Mouse (Mus musculus) embryonic facial prominence, embryonic 12.5 days (tissue): Measurements from ENCODE around the gene Cygb. TPM values are rescaled to one million over a fixed set of nuclear protein-coding genes. Genes with fewer than 3 reads are reported as not detected.

ENCODE experiments used
- ATAC-seq: fragments of 200-750 bp; cut with Nextera tagmentation; 2 replicates; pipeline ENCODE4 v1.8.0; 2017; ENCODE audit not compliant: insufficient number of reproducible peaks, insufficient read depth, low FRiP score, low TSS enrichment
- H3K27ac ChIP-seq: fragments of 300-500 bp; sonication (generic); 2 replicates; pipeline ENCODE4 v1.5.1; 2016; ENCODE audit warnings: mild to moderate bottlenecking
- H3K27me3 ChIP-seq: fragments of 300-500 bp; sonication (generic); 2 replicates; pipeline ENCODE4 v1.6.1; 2016; ENCODE audit warnings: mild to moderate bottlenecking, moderate library complexity
- H3K36me3 ChIP-seq: fragments of 300-500 bp; sonication (generic); 2 replicates; pipeline ENCODE4 v1.6.1; 2016; ENCODE audit warnings: mild to moderate bottlenecking
- H3K4me1 ChIP-seq: fragments of 300-500 bp; sonication (generic); 2 replicates; pipeline ENCODE4 v1.6.1; 2016
- H3K4me2 ChIP-seq: fragments of 300-500 bp; sonication (generic); replicated peaks from 2 replicates; pipeline ENCODE4 v1.6.1; 2016; ENCODE audit warnings: mild to moderate bottlenecking, moderate library complexity
- H3K4me3 ChIP-seq: fragments of 300-500 bp; sonication (generic); 2 replicates; pipeline ENCODE4 v1.5.1; 2016; ENCODE audit warnings: mild to moderate bottlenecking
- H3K9ac ChIP-seq: fragments of 300-500 bp; sonication (generic); 2 replicates; pipeline ENCODE4 v1.6.1; 2016; ENCODE audit warnings: mild to moderate bottlenecking, moderate library complexity
- H3K9me3 ChIP-seq: fragments of 300-500 bp; sonication (generic); 2 replicates; pipeline ENCODE4 v1.6.1; 2016; ENCODE audit warnings: mild to moderate bottlenecking, moderate library complexity
- WGBS: fragments of 180-500 bp; shearing (Covaris S2); methylation state at CpG from one replicate; pipeline ENCODE4 v1.1.7; 2016; 5-methylcytosine and 5-hydroxymethylcytosine counted together
- polyA plus RNA-seq: library from polyadenylated mRNA; unstranded; fragments of >200 nt; fragmentation: Nextera tagmentation; extraction: Ambion mirVana; gene quantifications from 2 replicates; pipeline ENCODE4 v1.2.1, GENCODE M21; 2016

Gene Cygb
- polyA plus RNA-seq = 6.4 and 7.1 TPM in 2 replicates

DNA sequence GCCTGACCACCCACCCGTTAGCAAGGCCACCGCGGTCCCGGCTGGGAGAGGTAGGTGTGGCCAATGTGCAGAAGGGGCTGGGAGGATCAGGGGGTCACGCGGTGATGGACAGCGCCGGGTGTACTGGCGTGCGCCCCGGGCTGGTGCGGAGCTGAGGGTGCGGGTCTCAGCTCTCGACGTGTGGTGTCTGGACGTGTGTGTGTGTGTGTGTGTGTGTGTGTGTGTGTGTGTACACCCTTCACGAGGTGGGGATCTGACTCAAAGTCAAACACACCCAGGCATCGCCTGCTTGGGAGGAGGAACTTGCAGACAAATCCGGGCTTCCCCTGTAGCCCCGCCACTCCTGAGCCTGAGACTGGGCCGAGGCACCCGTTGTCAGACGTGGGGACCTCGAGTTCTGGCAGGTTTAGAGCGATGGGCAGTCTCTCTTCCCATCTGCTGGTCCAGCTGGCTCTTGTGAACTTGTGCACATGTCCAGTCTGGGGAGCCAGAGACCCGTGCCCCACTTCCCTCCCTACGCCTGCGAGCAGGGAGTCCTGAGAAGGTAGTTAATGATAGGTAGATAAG is at the start of gene Cygb:
TSS of gene Cygb (minus strand) at position 59 of the 567 bp plus-strand sequence.
- Histone ChIP-seq H3K4me3 (peak within 1 kb of the TSS; percentile 48), H3K27ac (no peak within 1 kb of the TSS), H3K4me1 (peaks cover 43% of the 10 kb centered on the region), H3K36me3 (no peaks in the 10 kb centered on the region), H3K9ac (peak within 1 kb of the TSS; percentile 63), H3K4me2 (peak within 1 kb of the TSS; percentile 94), H3K9me3 (no peaks in the 10 kb centered on the region), H3K27me3 (peaks cover 31% of the 10 kb centered on the region)
- 6% methylated on average over 27 of the region's 28 CpGs for WGBS
- no peak for ATAC-seq

- 49% methylated on average over 5 of the region's 5 CpGs for WGBS
- no peaks in the 10 kb centered on the region for H3K9me3 ChIP-seq
These were observed 47.3 kb upstream of the Cygb start for GRCm38 (mm10) chr11:116701377-116701841.

GRCm38 (mm10) chr11:116697521-116697920 is 43.4 kb upstream of the Cygb start:
- Histone ChIP-seq H3K4me2 (no peak overlapping the region), H3K9ac (no peak overlapping the region), H3K36me3 (no peaks in the 10 kb centered on the region), H3K27me3 (peaks cover 40% of the 10 kb centered on the region), H3K9me3 (no peaks in the 10 kb centered on the region), H3K4me3 (no peak overlapping the region), H3K4me1 (peaks cover 14% of the 10 kb centered on the region), H3K27ac (no peak overlapping the region)
- 64% methylated on average over 9 of the region's 9 CpGs for WGBS
- no peak for ATAC-seq

More at GRCm38 (mm10) chr11:116701377-116701841, 47.3 kb upstream of the Cygb start:
- H3K27ac ChIP-seq = no peak overlapping the region
- no peak overlapping the region for H3K4me3 ChIP-seq
- no peak overlapping the region for H3K4me2 ChIP-seq
- no peaks in the 10 kb centered on the region for H3K4me1 ChIP-seq
- no peak for ATAC-seq
- H3K36me3 ChIP-seq = no peaks in the 10 kb centered on the region
- H3K9ac ChIP-seq = no peak overlapping the region
- H3K27me3 ChIP-seq = peaks cover 4% of the 10 kb centered on the region; the same call in 1 of the 2 replicates

DNA sequence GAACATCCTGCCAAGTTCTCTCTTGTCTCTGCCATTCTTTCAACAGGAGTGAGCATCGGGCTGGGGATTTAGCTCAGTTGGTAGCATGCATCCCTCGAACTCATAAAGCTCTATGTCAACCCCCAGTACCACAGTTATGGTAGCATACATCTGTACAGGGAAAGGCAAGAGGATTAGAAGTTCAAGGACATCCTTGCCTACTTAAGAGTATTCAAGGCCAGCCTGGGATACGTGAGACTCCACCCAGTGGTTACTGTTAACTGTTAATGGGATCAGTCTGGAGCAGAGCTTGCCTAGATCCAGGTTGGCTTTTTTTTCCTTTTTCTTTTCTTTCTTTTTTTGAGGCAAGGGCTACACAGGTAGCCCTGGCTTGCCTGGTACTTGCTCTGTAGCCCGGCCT is 42.3 kb upstream of the Cygb start:
- no peak overlapping the region for H3K9ac ChIP-seq
- peaks cover 14% of the 10 kb centered on the region for H3K4me1 ChIP-seq
- H3K27ac ChIP-seq = no peak overlapping the region
- peaks cover 40% of the 10 kb centered on the region for H3K27me3 ChIP-seq
- no peak for ATAC-seq
- no peak overlapping the region for H3K4me2 ChIP-seq
- H3K9me3 ChIP-seq = no peaks in the 10 kb centered on the region
- no peak overlapping the region for H3K4me3 ChIP-seq
- 85% methylated on average over 4 of the region's 4 CpGs for WGBS
- no peaks in the 10 kb centered on the region for H3K36me3 ChIP-seq

DNA sequence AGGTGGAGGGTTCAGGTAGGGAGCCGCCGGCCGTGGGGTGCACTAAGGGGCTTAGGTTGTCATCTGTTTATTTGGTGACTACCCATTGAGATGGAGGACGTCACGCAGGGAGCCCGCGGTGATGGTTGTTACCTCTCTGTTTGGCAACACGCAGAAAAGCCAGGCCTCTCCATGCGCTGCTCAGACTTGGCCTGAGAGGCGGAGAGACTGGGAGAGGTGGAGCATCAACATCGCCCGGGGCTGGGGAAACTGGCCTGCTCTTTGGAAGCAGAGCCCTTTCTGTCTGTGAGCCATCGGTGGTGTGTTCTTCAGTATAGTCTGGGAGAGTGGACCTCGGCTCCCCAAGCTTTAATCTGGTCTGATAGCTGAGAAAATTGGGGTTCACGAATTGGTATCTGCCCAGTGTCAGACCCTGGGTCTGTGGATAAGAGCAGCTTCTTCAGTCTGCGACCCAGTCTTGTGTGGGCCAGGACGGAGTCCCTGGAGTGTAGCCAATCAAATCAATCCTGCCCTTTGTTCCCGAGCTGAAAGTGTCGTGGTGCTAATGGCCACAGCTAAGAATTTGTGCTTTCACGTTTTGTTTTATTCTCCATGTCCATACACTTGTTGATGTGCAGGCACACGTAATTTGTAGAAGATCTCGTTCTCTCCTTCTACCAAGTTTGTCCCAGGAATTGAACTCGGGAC is 41.2 kb upstream of the Cygb start:
- ATAC-seq = no peak
- H3K4me1 ChIP-seq = peaks cover 14% of the 10 kb centered on the region
- no peak overlapping the region for H3K27ac ChIP-seq
- 21% methylated on average over 23 of the region's 23 CpGs for WGBS
- H3K4me2 ChIP-seq = no peak overlapping the region
- H3K9ac ChIP-seq = no peak overlapping the region
- H3K4me3 ChIP-seq = no peak overlapping the region
- H3K36me3 ChIP-seq = no peaks in the 10 kb centered on the region
- no peaks in the 10 kb centered on the region for H3K9me3 ChIP-seq
- H3K27me3 ChIP-seq = peaks cover 40% of the 10 kb centered on the region

GRCm38 (mm10) chr11:116694250-116695193 is 40.4 kb upstream of the Cygb start:
- ATAC-seq = peak; percentile 68
- no peak overlapping the region for H3K27ac ChIP-seq
- under 1% methylated on average over 73 of the region's 73 CpGs for WGBS
- no peaks in the 10 kb centered on the region for H3K36me3 ChIP-seq
- H3K4me3 ChIP-seq = peak overlapping the region; percentile 48
- peaks cover 40% of the 10 kb centered on the region for H3K27me3 ChIP-seq
- peak overlapping the region; percentile 87 for H3K4me2 ChIP-seq
- H3K9me3 ChIP-seq = no peaks in the 10 kb centered on the region
- peak overlapping the region; percentile 52 for H3K9ac ChIP-seq
- H3K4me1 ChIP-seq = peaks cover 14% of the 10 kb centered on the region

GRCm38 (mm10) chr11:116693899-116694249 is 39.8 kb upstream of the Cygb start:
- Histone ChIP-seq H3K27ac (no peak overlapping the region), H3K36me3 (no peaks in the 10 kb centered on the region), H3K4me1 (peaks cover 14% of the 10 kb centered on the region), H3K27me3 (peaks cover 40% of the 10 kb centered on the region), H3K9ac (peak overlapping the region; percentile 52), H3K4me3 (peak overlapping the region; percentile 48), H3K9me3 (no peaks in the 10 kb centered on the region), H3K4me2 (peak overlapping the region; percentile 87)
- WGBS = 26% methylated on average over 4 of the region's 4 CpGs
- no peak for ATAC-seq

DNA sequence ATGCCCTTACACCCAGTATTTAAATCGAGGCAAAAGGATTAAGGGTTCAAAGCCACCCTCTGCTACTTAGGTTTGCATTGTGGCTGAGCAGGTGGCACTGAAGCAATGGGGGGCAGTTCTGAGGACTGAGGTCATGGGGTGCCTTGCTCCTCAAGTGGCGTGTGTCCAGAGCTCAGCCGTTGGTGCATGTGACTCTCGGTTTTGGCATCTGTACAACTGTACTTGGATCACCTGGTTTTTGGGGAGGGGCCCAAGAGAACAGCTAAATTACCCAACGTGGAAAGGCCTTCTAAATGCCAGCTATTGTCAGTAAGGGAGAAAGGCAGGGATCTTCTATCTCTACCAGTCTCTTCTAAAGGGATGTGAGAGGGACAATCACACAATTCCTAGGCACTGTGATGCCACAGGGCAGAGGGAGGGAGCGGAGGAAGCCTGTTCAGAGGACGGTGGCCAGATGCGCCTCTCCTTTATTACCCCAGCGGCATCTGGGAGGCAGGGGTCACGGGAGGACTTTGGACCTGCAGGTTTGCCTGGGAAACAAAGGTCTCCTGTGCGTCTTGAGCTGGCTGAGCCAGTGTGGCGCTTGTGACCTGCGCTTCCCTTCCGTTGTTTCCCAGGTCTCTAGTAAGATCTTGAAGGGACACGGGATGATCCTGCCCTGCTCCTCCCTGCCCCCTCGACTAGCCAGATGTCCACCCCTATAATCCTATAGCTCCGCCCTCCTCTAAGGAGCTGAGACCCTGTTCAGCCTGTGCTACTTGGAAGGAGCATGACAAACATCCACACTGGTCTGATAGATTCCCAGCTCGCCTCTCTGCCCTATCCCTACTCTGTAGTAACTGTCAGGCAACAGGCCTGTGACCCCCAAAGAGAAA is 36.8 kb upstream of the Cygb start:
- Histone ChIP-seq H3K9me3 (no peaks in the 10 kb centered on the region), H3K4me3 (no peak overlapping the region), H3K27ac (no peak overlapping the region), H3K27me3 (peaks cover 31% of the 10 kb centered on the region), H3K4me2 (no peak overlapping the region), H3K9ac (no peak overlapping the region), H3K36me3 (peaks cover 2% of the 10 kb centered on the region; the same call in 1 of the 2 replicates), H3K4me1 (peaks cover 14% of the 10 kb centered on the region)
- no peak for ATAC-seq
- WGBS = 38% methylated on average over 18 of the region's 18 CpGs

DNA sequence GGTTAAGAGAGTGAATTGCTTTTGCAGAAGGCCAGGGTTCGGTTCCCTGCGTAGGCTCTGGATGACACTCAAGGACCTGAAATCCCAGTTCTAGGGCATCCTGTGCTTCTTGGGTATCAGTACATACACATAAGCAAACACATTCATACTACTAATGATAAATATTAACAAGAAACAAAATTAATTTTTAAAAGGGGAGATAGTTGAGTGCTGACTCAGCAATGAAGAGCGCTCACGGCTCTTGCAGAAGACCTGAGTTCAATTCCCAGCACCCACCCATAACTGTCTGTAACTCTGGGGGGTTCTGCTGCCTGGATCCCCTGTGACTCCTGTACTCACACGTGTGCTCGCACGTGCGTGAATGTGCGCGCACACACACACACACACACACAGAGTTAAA is 35.5 kb upstream of the Cygb start:
- Histone ChIP-seq H3K27me3 (peaks cover 18% of the 10 kb centered on the region), H3K4me2 (no peak overlapping the region), H3K27ac (no peak overlapping the region), H3K9ac (no peak overlapping the region), H3K4me1 (peaks cover 11% of the 10 kb centered on the region), H3K36me3 (peaks cover 10% of the 10 kb centered on the region; the same call in 1 of the 2 replicates), H3K4me3 (no peak overlapping the region), H3K9me3 (no peaks in the 10 kb centered on the region)
- ATAC-seq = no peak
- 90% methylated on average over 10 of the region's 10 CpGs for WGBS

GRCm38 (mm10) chr11:116687897-116688296 is 33.8 kb upstream of the Cygb start:
- H3K4me1 ChIP-seq = no peaks in the 10 kb centered on the region
- WGBS = 40% methylated on average over 8 of the region's 8 CpGs
- H3K9me3 ChIP-seq = no peaks in the 10 kb centered on the region
- H3K27ac ChIP-seq = 0 out of 2 replicates have a peak overlapping the region, but pooled peaks have one; percentile 18
- H3K4me3 ChIP-seq = no peak overlapping the region
- H3K4me2 ChIP-seq = no peak overlapping the region
- H3K36me3 ChIP-seq = peaks cover 16% of the 10 kb centered on the region; the same call in 1 of the 2 replicates
- ATAC-seq = no peak
- H3K27me3 ChIP-seq = 0 out of 2 replicates have a peak, but pooled peaks cover 4% of the 10 kb centered on the region
- H3K9ac ChIP-seq = no peak overlapping the region

- no peak overlapping the region for H3K4me3 ChIP-seq
- no peaks in the 10 kb centered on the region for H3K27me3 ChIP-seq
- H3K4me1 ChIP-seq = no peaks in the 10 kb centered on the region
- no peaks in the 10 kb centered on the region for H3K9me3 ChIP-seq
- no peak overlapping the region for H3K4me2 ChIP-seq
- no peak overlapping the region for H3K9ac ChIP-seq
- H3K27ac ChIP-seq = no peak overlapping the region
- peaks cover 29% of the 10 kb centered on the region for H3K36me3 ChIP-seq
- ATAC-seq = no peak
- 74% methylated on average over 9 of the region's 9 CpGs for WGBS
These were observed 31.6 kb upstream of the Cygb start for GRCm38 (mm10) chr11:116685729-116686128.
